Mouse (Mus musculus) retina, adult 2 months (tissue): ENCODE data around the gene Slc6a11.

Source experiments
- DNase-seq: peaks from one replicate; pipeline ENCODE4 v3.0.0-alpha.2; 2012; ENCODE audit warnings: low read depth, low spot score

Slc6a11 gene

DNA sequence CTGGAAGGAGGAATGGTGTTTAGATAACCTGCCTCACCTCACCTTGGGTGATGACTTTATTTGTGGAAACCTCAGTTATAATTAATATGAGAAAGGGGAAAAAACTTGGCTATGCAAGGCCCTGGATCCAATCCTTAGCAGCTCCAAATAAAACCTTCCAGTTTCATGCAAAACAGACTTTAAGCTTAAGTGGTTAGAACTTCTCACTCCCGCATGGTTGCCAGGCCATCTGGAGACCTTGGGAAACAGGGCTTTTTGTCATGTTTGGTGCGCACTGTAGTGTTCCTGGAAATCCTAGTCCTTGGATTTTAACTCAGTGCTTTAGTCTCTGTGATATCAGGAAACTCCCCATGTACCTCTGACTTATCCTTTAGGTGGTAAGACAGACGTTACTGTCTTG, 47.1 kb downstream of the Slc6a11 start:
- DNase-seq: no peak

DNA sequence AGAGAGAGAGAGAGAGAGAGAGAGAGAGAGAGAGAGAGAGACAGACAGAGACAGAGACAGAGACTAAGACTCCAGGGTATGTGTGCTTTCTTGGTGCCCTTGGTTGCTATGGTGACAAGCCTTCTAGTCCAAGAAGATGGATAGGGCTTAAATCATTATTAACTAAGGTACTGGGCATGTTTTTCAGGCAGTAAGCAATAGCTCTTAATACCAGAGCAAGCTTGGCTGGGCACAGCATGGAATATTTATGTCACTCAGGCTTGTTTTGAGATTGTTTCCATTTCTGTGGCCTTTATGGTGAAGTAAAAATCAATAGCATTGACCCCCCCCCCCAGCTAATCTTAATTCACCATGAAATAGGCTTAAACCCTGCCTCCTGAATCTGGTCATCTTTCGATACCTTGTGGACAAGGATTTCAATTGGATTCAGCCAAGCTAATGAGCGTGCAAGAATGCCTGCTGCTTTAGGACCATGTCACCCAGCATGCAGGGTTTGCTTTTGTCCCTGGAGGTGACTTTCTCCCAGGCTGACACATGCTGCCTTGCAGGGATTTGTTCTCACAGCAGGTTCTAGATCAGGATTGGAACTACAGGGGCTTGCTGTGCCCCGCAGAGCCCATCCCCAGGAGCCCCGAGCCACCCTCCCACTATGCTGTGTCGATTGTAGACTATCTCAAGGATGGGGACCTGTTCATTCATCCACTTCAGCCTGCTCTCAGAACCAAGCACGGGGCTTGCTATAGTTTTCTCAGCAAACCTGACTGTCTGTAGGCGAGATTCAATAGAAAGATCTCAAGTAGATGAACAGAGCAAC, 51.5 kb downstream of the Slc6a11 start:
- no peak for DNase-seq

DNA sequence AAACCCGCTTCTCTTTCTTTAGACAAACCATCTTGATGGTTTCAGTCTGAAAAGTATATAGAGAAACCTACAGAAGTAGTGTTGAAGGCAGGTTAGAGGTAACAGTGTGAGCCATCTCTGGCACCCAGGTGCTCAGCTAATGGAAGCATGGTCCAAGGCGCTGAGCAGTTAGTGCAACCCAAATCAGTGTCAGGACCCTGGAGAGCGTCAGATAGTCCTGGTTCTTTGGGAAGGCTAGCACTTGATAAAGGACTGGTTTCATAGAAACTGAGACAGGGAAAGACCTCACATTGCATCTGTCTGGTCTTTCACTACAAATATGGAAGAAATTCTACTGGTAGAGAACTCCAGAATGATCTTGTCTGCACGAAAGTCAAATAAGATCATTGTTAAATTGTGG, 56.1 kb downstream of the Slc6a11 start:
- no peak for DNase-seq

DNA sequence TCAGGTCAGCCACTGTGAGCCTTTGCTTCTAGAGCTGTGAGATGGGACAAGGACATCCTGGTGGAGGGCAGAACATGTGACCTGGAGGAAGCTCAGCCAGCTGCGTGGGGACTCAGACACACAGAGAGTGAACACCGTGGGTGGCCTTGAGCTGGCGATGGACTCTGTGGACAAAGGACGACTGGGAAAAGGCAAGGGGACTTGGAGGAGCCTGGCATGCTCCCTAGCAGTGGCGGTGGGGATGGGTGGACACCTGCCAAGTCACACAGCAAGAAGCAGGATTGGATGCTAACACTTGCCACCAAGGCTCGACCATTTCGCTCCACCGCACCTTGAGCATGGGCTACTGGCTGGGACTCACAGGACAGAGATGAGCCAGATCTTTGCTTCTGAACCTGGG, 57.8 kb downstream of the Slc6a11 start:
- DNase-seq: no peak

DNA sequence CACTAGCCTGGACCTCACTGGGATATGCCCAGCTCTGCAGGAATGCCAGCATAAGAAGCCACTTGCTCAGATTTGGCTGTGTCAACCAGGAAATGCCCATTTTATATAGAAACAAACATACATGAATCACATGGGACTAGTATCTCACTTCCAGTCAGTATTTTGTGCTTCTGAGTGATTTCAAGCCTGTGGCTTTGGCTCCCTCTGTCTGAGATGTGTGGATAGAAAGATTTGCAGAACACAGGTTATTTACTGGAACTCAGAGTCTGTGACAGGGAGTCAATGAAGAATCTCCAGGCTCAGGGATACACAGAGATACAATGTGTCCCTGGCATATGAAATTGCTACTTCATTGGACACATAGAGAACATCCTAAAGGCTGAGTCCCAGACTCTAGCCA, 65.0 kb downstream of the Slc6a11 start:
- DNase-seq: no peak

DNA sequence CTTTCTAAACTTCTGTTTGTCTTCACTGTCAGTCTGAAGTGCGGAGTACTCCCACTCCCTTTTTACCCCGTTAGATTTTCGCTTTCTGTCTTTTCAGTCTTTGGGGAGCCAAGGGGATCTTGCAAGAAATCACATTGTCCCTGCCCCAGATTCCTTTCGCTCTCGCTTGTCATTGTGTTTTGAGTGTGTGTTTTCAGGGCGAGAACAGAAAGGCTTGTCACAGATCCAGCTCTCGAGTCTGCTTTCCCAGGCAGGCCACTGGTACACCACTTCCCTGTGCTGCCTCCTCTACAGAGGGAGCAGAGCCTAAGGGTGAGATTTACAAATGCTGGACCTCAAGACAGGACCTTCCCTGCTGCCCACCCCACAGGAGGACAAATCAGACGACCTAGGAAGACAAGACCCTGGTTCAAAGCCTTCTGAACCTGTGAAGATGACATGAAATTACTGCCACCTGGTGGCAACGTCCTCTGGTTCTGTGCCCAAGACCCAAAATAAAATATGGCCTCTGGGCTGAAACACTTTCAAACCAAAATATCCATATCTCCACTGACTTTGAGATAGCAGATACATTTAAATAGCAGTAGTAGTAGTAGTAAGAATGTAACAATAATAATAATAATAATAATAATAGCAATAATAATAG, 68.3 kb downstream of the Slc6a11 start:
- no peak for DNase-seq

DNA sequence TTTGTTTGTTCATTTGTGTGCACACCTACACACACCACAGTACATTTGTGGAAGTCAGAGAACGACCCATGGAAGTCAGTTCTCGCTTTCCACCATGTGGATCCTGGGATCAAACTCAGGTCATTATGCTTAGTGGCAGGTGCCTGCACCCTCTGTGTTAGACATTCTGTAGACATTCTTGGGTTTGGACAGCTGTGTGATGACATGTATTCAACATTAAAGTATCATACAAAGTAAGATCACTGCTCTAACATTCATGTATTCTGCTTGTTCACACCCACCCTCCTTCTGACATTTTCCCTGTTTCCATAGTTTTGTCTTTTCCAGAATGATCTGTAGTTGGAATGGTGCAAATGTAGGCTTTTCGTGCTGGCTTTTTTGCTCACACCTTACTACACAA, 73.5 kb downstream of the Slc6a11 start:
- no peak for DNase-seq

DNA sequence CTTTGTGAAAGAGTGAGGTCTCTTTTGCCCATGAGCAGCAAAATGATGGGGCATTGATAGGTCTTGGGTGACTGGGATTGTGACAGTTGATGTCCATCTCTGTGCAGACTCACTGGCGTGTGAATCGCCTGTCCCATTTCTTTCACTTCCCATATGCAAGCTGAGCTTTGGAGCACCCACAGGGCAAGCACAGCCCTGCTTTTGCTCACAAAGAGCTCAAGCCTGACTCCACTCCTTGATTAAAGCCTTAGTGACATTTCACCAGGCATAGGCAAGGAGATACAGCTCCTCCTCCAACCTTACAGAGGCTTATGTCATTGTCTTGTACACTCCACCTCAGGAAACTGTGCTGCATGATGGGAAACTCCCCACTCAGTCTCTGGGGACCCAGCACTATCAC, 77.3 kb downstream of the Slc6a11 start:
- peak; percentile 8 for DNase-seq

DNA sequence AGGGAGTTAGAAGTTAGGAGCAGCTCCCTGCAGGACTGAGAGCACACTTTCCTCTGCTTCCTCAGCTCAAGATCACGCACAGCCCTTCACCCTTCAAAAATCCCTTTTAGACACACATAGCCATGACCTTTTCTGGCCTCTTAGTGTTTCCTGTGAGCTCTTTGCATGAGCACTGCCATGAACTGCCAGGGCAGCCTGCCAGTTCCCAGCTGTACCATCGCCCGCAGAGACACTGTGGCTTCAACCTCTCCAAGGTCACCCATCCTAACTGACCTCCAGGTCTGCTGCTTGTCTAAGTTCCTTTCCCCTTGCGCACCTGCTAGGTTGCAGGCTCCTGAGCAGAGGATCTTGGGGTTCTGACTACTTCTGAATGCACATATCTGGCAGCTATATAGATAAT, 83.4 kb downstream of the Slc6a11 start:
- DNase-seq: no peak

DNA sequence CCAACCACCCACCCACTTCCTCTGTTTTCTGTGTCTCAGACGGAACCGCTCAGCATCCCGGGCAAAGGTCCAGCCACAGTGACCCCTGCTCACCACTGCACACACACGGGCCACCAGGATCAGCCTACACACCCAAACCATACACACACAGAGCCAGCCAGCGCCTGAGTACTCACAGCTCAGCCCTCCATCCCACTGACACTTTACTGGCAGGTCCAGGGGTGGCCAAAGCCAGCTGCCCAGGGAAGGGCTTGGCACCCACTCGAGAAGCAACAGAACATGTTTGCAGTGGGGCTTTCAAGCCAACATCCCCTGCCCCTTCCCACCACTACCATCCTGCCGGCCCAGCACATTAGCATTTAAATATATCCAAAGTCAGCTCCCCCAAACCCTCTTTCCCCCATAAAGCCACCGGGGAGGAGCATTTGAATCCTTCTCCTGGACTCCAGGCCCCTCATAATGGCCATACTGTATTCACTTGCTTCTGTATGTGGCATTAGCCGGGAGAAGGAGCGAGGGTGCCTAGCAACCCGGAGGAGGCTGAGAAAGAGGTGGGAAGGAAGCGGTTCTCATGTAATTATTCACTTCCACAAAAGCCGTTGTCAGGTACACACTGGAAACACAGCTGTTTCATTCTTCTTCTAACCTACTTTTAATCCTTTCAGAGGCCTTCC, 85.8 kb downstream of the Slc6a11 start:
- DNase-seq: no peak

DNA sequence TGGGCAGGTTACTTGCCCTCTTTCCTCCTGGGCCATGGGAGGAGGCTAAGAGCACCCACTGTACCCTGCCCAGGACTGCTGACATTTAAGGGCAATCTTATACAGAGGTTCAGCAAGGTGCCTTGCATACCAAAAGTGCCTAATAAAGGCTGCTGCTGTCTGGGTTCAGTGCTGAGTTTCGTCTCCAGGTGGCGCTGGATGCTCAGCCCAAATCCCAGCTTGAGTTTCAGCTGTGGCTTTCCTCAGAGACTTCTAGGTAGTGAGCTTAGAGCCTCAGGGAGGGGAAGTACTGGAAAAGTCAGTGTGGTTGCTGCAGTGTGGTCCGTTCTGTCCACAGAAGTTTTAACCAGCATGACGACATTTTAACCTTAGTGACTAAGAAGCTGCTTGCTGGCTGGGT, 93.4 kb downstream of the Slc6a11 start:
- DNase-seq: no peak

DNA sequence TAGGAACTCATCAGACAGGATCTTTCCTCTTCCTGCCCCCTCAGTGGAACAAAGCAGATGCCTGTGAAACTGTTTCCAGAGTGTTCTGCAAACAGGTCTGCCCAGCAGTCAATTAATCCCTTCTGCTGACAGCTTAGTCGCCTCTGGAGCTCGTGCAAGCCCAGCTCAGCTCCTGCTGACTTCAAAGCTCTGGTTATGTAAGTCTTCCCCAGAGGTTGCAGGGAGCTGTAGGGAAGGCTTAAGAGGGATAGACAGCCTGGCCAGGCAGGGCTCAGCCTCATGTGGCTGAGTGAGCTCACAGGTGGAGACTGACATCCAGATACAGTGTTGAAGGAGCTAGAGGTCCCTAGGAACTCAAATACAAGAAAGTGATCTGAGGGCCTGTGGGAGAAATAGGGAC, 96.3 kb downstream of the Slc6a11 start:
- DNase-seq: peak; percentile 36

DNA sequence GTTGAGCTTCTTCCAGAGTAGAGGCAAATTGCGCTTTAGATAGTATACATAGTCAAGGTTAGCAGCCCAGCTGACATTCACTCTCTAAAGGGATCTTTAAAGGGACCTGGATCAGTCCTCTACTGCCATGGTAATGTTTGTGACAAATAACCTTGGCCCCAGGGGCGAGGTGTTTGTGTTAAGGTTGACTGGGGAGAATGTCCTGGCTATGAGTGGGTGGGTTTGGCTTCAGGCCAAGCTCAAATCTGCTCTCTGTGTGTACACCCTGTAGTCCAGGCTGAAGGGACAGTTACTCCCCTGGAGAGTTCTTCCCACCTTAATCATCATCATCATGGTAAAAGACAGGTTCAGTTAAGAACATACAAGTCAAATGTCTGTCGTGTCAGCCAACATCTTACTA, 97.2 kb downstream of the Slc6a11 start:
- no peak for DNase-seq

DNA sequence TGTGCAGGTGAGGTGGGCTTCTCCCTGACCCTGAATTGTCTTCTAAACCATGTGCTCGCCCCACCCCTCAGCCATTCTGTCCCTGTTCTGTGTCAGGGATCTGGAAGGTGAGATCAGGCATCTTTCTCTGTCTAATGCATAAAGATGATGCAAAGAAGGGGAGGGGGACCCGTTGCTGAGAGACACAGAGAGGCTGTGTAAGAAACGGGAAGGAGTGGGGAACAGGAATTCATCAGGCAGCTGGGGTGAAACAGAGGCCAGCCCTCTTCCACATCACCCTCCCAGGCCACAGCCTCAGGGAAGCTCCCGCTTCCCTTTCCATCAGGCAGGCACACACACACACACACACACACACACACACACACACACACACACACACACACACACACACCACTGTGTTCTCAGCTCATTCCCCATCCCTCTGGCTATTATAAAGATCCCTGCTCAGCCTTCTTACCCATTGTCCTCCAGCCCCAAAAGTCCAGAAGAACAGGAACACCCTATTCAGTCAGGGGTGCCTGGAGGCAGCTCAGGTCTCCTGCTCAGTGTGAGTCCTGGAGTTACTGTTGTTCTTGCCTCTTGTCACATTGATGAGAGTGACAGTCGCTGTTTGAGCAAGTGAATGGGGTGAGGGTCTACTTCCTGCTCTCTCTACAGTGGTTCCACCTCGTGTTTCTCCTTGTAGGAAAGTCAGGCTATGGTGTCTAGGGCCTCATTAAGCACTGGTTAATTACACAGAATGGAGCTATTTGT, 108.0 kb downstream of the Slc6a11 start:
- DNase-seq: no peak

DNA sequence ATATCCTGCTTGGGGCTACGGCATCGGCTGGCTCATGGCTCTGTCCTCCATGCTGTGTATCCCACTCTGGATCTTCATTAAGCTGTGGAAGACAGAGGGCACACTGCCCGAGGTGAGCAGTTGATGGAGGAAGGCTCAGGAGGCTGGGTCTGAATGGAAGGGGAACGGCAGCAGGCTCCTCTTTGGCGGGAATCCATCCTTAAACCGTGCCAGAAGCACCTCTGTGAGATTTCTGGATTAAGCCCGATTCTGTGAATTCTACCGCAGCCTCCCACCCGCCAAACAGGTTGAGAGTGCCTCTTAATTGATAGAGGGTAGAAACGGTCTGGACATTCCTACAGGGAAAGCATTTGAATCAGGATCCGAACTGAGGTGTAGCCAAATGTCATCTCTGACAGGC, 114.6 kb downstream of the Slc6a11 start:
- DNase-seq: no peak

DNA sequence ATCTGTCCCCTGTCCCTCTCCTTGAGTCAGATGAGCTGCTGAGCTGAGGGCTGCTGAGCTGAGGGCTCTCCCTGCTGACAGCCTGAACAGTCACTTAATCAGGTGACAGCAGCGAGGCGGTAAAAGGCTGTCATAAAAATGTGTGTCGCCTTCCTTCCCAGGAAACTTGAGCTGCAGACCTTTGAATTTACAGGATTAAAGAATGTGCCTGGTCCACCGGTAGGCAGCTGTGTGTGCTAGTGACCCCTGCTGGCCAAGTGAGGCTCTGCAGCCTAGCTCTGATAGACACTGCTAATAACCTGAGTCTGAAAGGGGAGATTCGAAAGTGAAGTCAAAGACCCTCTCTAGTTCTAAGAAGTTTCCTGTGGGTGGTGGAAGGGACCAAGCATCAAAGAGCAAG, 119.3 kb downstream of the Slc6a11 start:
- peak; percentile 57 for DNase-seq

DNA sequence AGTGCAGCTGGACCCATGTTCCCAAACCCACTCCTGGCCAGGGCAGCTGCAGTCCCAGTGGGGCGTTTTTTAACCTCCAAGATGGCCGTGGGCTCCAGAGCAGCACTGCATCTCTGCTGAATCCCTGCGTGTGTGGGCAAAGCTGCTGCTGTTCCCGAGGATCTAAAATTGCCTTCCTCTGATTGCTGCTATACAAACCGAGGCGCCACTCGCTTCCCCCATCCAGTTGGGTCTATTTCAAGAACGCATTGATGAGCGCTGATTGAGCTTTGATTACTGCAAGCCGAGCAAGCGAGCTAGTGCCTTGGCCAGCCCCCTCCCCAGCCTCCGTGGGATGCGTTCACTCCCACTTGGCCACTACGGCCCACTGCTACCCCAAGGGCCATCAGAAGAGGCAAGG, 123.9 kb downstream of the Slc6a11 start:
- DNase-seq: no peak

DNA sequence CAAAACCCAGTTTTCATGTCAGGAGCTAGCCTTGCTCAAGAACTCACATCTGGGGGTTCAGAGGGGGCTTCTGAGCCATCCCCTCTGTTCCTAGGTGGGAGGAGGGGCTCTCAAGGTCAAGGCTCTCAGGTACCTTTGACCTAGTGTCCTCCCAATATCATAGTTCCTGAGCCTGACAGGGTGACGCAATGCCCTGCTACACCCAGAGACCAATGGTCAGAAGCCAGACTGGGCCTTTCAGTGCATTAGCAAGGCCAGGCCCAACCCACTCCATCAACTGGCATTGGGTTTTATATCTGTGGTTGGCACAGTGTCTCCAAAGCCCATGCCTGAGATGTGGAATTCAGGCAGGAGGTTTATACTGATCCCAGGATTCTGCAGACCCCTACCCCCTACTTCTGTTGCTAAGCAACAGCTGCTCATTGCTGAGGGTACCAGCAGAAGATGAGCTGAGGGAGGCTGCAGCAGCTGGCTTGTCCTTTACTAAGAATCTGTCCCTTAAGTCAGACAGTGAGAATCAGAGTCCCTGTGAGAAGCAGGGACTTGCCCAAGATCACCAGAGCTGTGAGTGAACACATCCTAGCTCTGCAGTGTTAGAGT, 126.8 kb downstream of the Slc6a11 start:
- DNase-seq: no peak

DNA sequence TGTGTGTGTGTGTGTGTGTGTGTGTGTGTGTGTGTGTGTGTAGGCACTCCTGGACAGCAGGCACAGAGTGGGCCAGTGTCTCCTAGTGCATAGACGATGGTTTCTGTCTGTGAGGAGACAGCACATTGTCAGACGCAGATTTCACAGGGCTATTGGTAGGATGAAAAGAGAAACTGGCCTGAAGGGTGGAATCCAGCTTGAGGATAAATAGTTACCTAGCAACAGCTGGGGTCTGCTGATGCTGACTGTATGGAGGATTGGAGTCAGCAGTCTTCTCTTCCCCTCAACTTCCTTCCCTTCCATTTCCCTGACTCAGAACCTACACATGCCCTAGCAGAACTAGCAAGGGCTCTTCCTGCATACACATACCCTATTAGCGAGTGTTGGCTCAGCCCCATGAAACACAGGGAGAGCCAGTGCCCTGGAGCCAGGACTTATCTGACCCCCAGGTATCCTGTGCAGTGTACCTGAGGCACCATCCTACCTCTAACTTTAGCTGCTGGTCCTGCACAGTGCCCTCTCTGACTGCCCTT, 127.7 kb downstream of the Slc6a11 start:
- no peak for DNase-seq

DNA sequence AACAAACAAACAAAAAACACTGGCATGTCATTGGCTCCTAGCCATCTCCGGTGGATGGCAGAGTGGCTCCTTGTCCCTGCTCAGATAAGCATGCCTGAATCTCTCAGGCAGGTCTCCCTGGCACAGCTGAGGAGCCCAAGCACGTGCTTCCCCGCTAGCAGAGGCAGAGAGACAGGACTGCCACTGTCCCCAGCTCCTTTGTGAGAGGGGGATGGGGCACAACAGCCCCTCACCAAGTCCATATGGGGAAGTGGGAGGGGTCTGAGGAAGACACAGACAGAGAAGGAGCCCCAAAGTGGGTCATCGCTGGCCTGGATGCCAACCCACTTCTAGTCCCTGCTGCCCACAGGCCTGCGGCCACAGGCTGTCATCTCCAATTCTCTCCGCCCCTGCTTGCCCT, 130.6 kb downstream of the Slc6a11 start:
- DNase-seq: no peak

DNA sequence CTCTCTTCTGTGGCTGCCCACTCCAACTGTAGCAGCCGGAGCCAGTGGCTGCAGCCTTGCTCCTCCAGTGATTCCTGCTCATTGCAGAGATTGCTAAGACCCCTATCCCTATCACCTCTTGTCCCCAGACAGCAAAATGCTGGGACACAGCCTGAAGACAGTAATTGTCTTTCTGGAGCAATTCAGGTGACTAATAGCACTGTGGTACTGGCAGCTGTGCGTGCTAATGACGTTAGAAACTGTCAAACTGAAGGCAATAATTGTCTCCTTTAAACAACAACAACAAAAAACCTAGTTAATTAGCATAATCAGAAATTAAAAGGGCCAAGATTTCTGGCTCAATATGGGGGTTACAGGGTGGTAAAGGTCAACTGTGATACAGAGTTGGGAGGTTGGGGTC, 133.0 kb downstream of the Slc6a11 start:
- DNase-seq: no peak

DNA sequence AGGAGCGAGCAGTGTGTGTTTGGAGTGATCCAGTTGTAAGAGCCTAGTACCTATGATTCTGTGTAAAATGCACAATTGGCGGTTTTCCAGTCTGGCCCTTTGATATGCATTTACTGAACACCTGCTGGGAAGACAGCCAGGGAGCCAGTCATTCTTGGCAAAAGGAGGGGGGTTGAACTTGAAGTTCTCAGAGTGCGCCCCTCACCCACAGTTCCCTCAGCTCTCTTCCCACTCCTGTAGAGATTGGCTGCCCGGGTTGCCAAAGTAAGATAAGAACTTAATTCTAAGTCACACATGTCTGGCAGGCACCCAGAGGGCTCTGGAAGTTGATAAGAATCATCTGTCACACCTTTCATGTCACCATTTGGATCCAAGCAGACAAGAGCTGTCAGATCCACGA, 133.4 kb downstream of the Slc6a11 start:
- no peak for DNase-seq
